ENCODE assay signal across 20 mouse cellular contexts in the genomic region with DNA sequence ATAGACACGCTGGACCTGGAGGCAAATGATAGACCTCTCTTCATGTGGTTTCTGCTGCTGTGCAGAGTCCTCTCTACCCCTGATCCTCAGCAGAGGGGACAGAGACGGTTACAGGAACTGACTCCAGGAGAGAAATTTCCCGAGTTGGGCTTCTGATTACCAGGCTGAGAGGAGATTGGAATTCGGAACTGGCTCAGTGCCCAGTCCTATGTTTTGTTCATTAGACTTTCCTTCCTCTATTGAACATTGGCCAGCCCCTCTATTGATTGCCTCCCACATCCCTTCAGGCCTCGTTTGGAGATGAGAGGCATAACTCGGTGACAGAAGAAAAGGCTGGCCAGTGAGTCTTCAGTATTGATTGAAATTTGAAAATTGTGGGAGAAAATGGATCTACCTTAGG.
A peak's percentile ranks its signal among the peaks of the same experiment; 100 is the strongest.
DNase-seq lines count a peak whose midpoint lies in the region; ATAC-seq and TF ChIP-seq lines count a peak whose summit lies in the region.
"Had no signal": no experiment of that assay in that cellular context is flagged by ENCODE, and none has a peak within 500 bp of the region (broad histone marks: within the 10 kb centered on the region; RNA-seq: fewer than 3 reads in every experiment).

No protein-coding gene starts in this region.

- no peak overlapping the region for H3K9ac ChIP-seq in forebrain, embryonic 14.5 days (ENCODE audit: low read length)
- no peak overlapping the region for H3K9ac ChIP-seq in forebrain, embryonic 12.5 days
- H3K9ac ChIP-seq in midbrain, embryonic 14.5 days (replicated peaks; ENCODE audit: low read length): no peak overlapping the region
- no peak overlapping the region for H3K9ac ChIP-seq in midbrain, embryonic 11.5 days (ENCODE audit: low read length)
- H3K9ac ChIP-seq in stomach, postnatal 0 days (ENCODE audit: low read length): no peak overlapping the region
- H3K9ac ChIP-seq: heart, embryonic 12.5 days; hindbrain, embryonic 15.5 days; intestine, embryonic 15.5 days; neural tube, embryonic 12.5 days had no signal

- no peak overlapping the region for H3K4me2 ChIP-seq in forebrain, embryonic 14.5 days (ENCODE audit: low read length)
- no peak overlapping the region for H3K4me2 ChIP-seq in forebrain, embryonic 12.5 days
- no peak overlapping the region for H3K4me2 ChIP-seq in midbrain, embryonic 14.5 days (ENCODE audit: low read length)
- no peak overlapping the region for H3K4me2 ChIP-seq in midbrain, embryonic 11.5 days
- no peak overlapping the region for H3K4me2 ChIP-seq in stomach, postnatal 0 days (replicated peaks; ENCODE audit: low read depth)
- H3K4me2 ChIP-seq: heart, embryonic 12.5 days; hindbrain, embryonic 15.5 days; intestine, embryonic 15.5 days; liver, embryonic 11.5 days; neural tube, embryonic 12.5 days had no signal

- no peak overlapping the region for H3K4me3 ChIP-seq in forebrain, embryonic 14.5 days (ENCODE audit: low read depth, low read length)
- no peak overlapping the region for H3K4me3 ChIP-seq in forebrain, embryonic 12.5 days (replicated peaks)
- no peak overlapping the region for H3K4me3 ChIP-seq in midbrain, embryonic 14.5 days (replicated peaks; ENCODE audit: low read depth, low read length)
- H3K4me3 ChIP-seq in midbrain, embryonic 11.5 days (ENCODE audit: low read depth, low read length): no peak overlapping the region
- no peak overlapping the region for H3K4me3 ChIP-seq in stomach, postnatal 0 days (ENCODE audit: low read depth, low read length)
- H3K4me3 ChIP-seq: heart, embryonic 12.5 days; hindbrain, embryonic 15.5 days; intestine, embryonic 15.5 days; neural tube, embryonic 12.5 days had no signal

- no peaks in the 10 kb centered on the region for H3K4me1 ChIP-seq in forebrain, embryonic 14.5 days (ENCODE audit: control insufficient read depth, insufficient read depth, low read length)
- H3K4me1 ChIP-seq in forebrain, embryonic 12.5 days: no peaks in the 10 kb centered on the region; the same call in 1 of the 2 replicates
- H3K4me1 ChIP-seq in midbrain, embryonic 14.5 days (ENCODE audit: control insufficient read depth, insufficient read depth, low read length): no peaks in the 10 kb centered on the region
- no peaks in the 10 kb centered on the region for H3K4me1 ChIP-seq in midbrain, embryonic 11.5 days (ENCODE audit: control insufficient read depth, insufficient read depth, low read length)
- no peaks in the 10 kb centered on the region for H3K4me1 ChIP-seq in stomach, postnatal 0 days (replicated peaks; ENCODE audit: control insufficient read depth, insufficient read depth)
- H3K4me1 ChIP-seq: hindbrain, embryonic 15.5 days; intestine, embryonic 15.5 days; neural tube, embryonic 12.5 days had no signal

- TF ChIP-seq CTCF in stomach, postnatal 0 days (IDR thresholded peaks at IDR 0.05; ENCODE audit: low read depth): no peak

- no peak for TF ChIP-seq EP300 in stomach, postnatal 0 days (optimal IDR thresholded peaks at IDR 0.05)

- no peaks in the 10 kb centered on the region for H3K36me3 ChIP-seq in forebrain, embryonic 14.5 days (ENCODE audit: control insufficient read depth, insufficient read depth, low read length)
- H3K36me3 ChIP-seq in forebrain, embryonic 12.5 days (replicated peaks): no peaks in the 10 kb centered on the region
- H3K36me3 ChIP-seq in midbrain, embryonic 14.5 days (ENCODE audit: control insufficient read depth, insufficient read depth, low read length): no peaks in the 10 kb centered on the region
- no peaks in the 10 kb centered on the region for H3K36me3 ChIP-seq in midbrain, embryonic 11.5 days (ENCODE audit: control insufficient read depth, insufficient read depth, low read length)
- no peaks in the 10 kb centered on the region for H3K36me3 ChIP-seq in stomach, postnatal 0 days (ENCODE audit: control insufficient read depth, insufficient read depth, low read length)
- H3K36me3 ChIP-seq: heart, embryonic 12.5 days; hindbrain, embryonic 15.5 days; intestine, embryonic 15.5 days; neural tube, embryonic 12.5 days had no signal

- intact Hi-C loops in left cerebral cortex, postnatal 4 days (cut with DNase I): no loop called here
- intact Hi-C loops in left cerebral cortex, postnatal 25 days (cut with DNase I): no loop called here

- no peaks in the 10 kb centered on the region for H3K27me3 ChIP-seq in forebrain, embryonic 14.5 days (replicated peaks; ENCODE audit: control insufficient read depth, insufficient read depth, low read length)
- no peaks in the 10 kb centered on the region for H3K27me3 ChIP-seq in forebrain, embryonic 12.5 days
- H3K27me3 ChIP-seq in midbrain, embryonic 14.5 days (ENCODE audit: control insufficient read depth, insufficient read depth, low read length): no peaks in the 10 kb centered on the region
- H3K27me3 ChIP-seq in midbrain, embryonic 11.5 days (ENCODE audit: control insufficient read depth, insufficient read depth, low read length): no peaks in the 10 kb centered on the region
- no peaks in the 10 kb centered on the region for H3K27me3 ChIP-seq in stomach, postnatal 0 days (ENCODE audit: control insufficient read depth, insufficient read depth, low read length)
- H3K27me3 ChIP-seq: CH12.LX; heart, embryonic 12.5 days; hindbrain, embryonic 15.5 days; intestine, embryonic 15.5 days; neural tube, embryonic 12.5 days had no signal

- H3K9me3 ChIP-seq in forebrain, embryonic 14.5 days (replicated peaks; ENCODE audit: control insufficient read depth, low read length): no peaks in the 10 kb centered on the region
- H3K9me3 ChIP-seq in forebrain, embryonic 12.5 days: no peaks in the 10 kb centered on the region
- H3K9me3 ChIP-seq in midbrain, embryonic 14.5 days (ENCODE audit: control insufficient read depth, low read length): no peaks in the 10 kb centered on the region
- no peaks in the 10 kb centered on the region for H3K9me3 ChIP-seq in midbrain, embryonic 11.5 days (ENCODE audit: control insufficient read depth, low read length)
- H3K9me3 ChIP-seq in stomach, postnatal 0 days (ENCODE audit: control insufficient read depth, low read length): no peaks in the 10 kb centered on the region
- H3K9me3 ChIP-seq: heart, embryonic 12.5 days; hindbrain, embryonic 15.5 days; intestine, embryonic 15.5 days; neural tube, embryonic 12.5 days had no signal

- peak; percentile 22 for DNase-seq in forebrain, embryonic 14.5 days (ENCODE audit: low spot score)
- peak; percentile 11 for DNase-seq in left cerebral cortex, postnatal 4 days
- DNase-seq in left cerebral cortex, postnatal 25 days (ENCODE audit: low spot score in 2 of 2): no peak
- peak; percentile 37 for DNase-seq in midbrain, embryonic 14.5 days
- DNase-seq in midbrain, embryonic 11.5 days (ENCODE audit: low spot score, missing footprints): no peak
- peak; percentile 6 for DNase-seq in NIH3T3 (ENCODE audit: low read depth)
- DNase-seq in stomach, postnatal 0 days (ENCODE audit: low spot score): no peak
- DNase-seq: adrenal gland, postnatal 36 days; cerebellum, adult 18-20 months; cerebellum, postnatal 36 days; right cerebral cortex, postnatal 14 days; spleen, adult 18-20 months had no signal

- H3K27ac ChIP-seq in forebrain, embryonic 14.5 days (ENCODE audit: low read depth, low read length): no peak overlapping the region
- H3K27ac ChIP-seq in forebrain, embryonic 12.5 days: no peak overlapping the region
- no peak overlapping the region for H3K27ac ChIP-seq in midbrain, embryonic 14.5 days (replicated peaks; ENCODE audit: low read depth, low read length)
- H3K27ac ChIP-seq in midbrain, embryonic 11.5 days (ENCODE audit: low read depth, low read length): no peak overlapping the region
- H3K27ac ChIP-seq in stomach, postnatal 0 days (replicated peaks): no peak overlapping the region
- H3K27ac ChIP-seq: hindbrain, embryonic 15.5 days; intestine, embryonic 15.5 days; neural tube, embryonic 12.5 days had no signal

- 29% methylated on average over 6 of the region's 6 CpGs for WGBS in forebrain, embryonic 14.5 days
- 63% methylated on average over 6 of the region's 6 CpGs for WGBS in forebrain, embryonic 12.5 days
- 58% methylated on average over 6 of the region's 6 CpGs for WGBS in midbrain, embryonic 14.5 days
- WGBS in midbrain, embryonic 11.5 days: 74% methylated on average over 6 of the region's 6 CpGs
- WGBS in stomach, postnatal 0 days: 35% methylated on average over 6 of the region's 6 CpGs

- ATAC-seq in forebrain, embryonic 14.5 days: no peak
- ATAC-seq in forebrain, embryonic 12.5 days (ENCODE audit: low FRiP score): no peak
- ATAC-seq in midbrain, embryonic 14.5 days (ENCODE audit: low FRiP score, low TSS enrichment): no peak
- ATAC-seq in midbrain, embryonic 11.5 days (ENCODE audit: low FRiP score): no peak
- ATAC-seq in stomach, postnatal 0 days (ENCODE audit: low FRiP score, low TSS enrichment): no peak
- ATAC-seq: forebrain, embryonic 16.5 days; intestine, embryonic 15.5 days had no signal

Comparison
In these comparisons a context has a peak if more than half of its experiments do, and no peak if none do; other contexts are left out.
1. DNase-seq: peak in forebrain, embryonic 14.5 days (single experiment), left cerebral cortex, postnatal 4 days (single experiment), midbrain, embryonic 14.5 days (single experiment) and NIH3T3 (single experiment); none in left cerebral cortex, postnatal 25 days (0 of 2), midbrain, embryonic 11.5 days (single experiment) and stomach, postnatal 0 days (single experiment).